Mouse (Mus musculus): Measurements from ENCODE around the gene Wee2. TPM values are rescaled to one million over a fixed set of nuclear protein-coding genes. Genes with fewer than 3 reads are reported as not detected.

Wee2 gene
- polyA plus RNA-seq, 1 experiment from 2014 or later: not detected

DNA sequence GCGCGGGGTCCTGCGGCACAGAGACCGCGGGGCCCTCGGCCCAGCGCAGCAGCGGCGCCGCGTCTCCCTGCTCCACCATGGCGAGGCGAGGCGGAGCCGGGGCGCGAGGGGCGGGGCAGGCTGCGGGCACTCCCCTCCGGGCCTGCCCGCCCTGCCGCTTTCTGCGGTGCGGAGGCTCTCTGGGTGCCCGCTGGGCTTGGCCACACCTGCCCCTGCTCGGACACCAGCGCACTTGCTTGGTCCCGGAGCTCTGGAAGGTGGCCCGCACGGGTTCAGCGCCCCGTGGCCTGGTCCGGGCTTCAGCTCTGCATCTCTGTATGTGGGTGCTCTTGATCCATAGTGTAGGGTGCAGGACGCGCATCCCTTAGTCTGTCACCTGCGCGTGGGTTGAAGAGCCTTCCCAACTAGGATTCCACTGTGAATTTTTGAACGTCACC is 2.8 kb upstream of the Wee2 start, which contains the start of gene E330009J07Rik:
Gene E330009J07Rik, minus strand, starts transcription at position 89 of the 437 bp plus-strand sequence.
- H3K4me1 ChIP-seq (ENCODE audit: control insufficient read depth, insufficient read depth, low read length): peaks cover 5% of the 10 kb centered on the region; the same call in 1 of the 2 replicates
- WGBS: under 1% methylated on average over 28 of the region's 38 CpGs
- DNase-seq (ENCODE audit: low spot score): peak; percentile 79
- no peaks in the 10 kb centered on the region for H3K36me3 ChIP-seq (replicated peaks; ENCODE audit: control insufficient read depth, insufficient read depth, low read depth, low read length)
- H3K9ac ChIP-seq (replicated peaks; ENCODE audit: low read length): peak within 1 kb of the TSS; percentile 88
- ATAC-seq (replicated peaks; ENCODE audit: insufficient number of reproducible peaks, low FRiP score, low TSS enrichment, low read depth): peak; percentile 89
- H3K27me3 ChIP-seq (ENCODE audit: control insufficient read depth, insufficient read depth, low read length): no peaks in the 10 kb centered on the region
- peak within 1 kb of the TSS; percentile 80 for H3K4me3 ChIP-seq (ENCODE audit: low read depth, low read length)
- H3K27ac ChIP-seq (replicated peaks; ENCODE audit: low read depth, low read length): no peak within 1 kb of the TSS
- no peaks in the 10 kb centered on the region for H3K9me3 ChIP-seq (replicated peaks; ENCODE audit: control insufficient read depth, low read length)
- H3K4me2 ChIP-seq (ENCODE audit: low read depth, low read length): peak within 1 kb of the TSS; percentile 72

GRCm38 (mm10) chr6:40439731-40440130 is 843 bp downstream of the Wee2 start:
- H3K9ac ChIP-seq (replicated peaks; ENCODE audit: low read length): no peak overlapping the region
- DNase-seq (ENCODE audit: low spot score) (no peak), ATAC-seq (replicated peaks; ENCODE audit: insufficient number of reproducible peaks, low FRiP score, low TSS enrichment, low read depth) (no peak)

GRCm38 (mm10) chr6:40441276-40441675 is 2.4 kb downstream of the Wee2 start:
- ATAC-seq (replicated peaks; ENCODE audit: insufficient number of reproducible peaks, low FRiP score, low TSS enrichment, low read depth) (no peak), DNase-seq (ENCODE audit: low spot score) (no peak)
- Histone ChIP-seq H3K4me3 (ENCODE audit: low read depth, low read length) (no peak overlapping the region), H3K36me3 (replicated peaks; ENCODE audit: control insufficient read depth, insufficient read depth, low read depth, low read length) (no peaks in the 10 kb centered on the region), H3K4me1 (ENCODE audit: control insufficient read depth, insufficient read depth, low read length) (no peaks in the 10 kb centered on the region), H3K4me2 (ENCODE audit: low read depth, low read length) (no peak overlapping the region), H3K27me3 (ENCODE audit: control insufficient read depth, insufficient read depth, low read length) (no peaks in the 10 kb centered on the region; the same call in 1 of the 2 replicates), H3K9me3 (replicated peaks; ENCODE audit: control insufficient read depth, low read length) (no peaks in the 10 kb centered on the region), H3K27ac (replicated peaks; ENCODE audit: low read depth, low read length) (no peak overlapping the region), H3K9ac (replicated peaks; ENCODE audit: low read length) (no peak overlapping the region)
- 84% methylated on average over 3 of the region's 3 CpGs for WGBS

More at GRCm38 (mm10) chr6:40439731-40440130, 843 bp downstream of the Wee2 start:
- no peaks in the 10 kb centered on the region for H3K9me3 ChIP-seq (replicated peaks; ENCODE audit: control insufficient read depth, low read length)
- H3K27me3 ChIP-seq (ENCODE audit: control insufficient read depth, insufficient read depth, low read length): no peaks in the 10 kb centered on the region; the same call in 1 of the 2 replicates
- H3K36me3 ChIP-seq (replicated peaks; ENCODE audit: control insufficient read depth, insufficient read depth, low read depth, low read length): no peaks in the 10 kb centered on the region
- H3K4me1 ChIP-seq (ENCODE audit: control insufficient read depth, insufficient read depth, low read length): peaks cover 2% of the 10 kb centered on the region; the same call in 1 of the 2 replicates
- no peak overlapping the region for H3K4me2 ChIP-seq (ENCODE audit: low read depth, low read length)
- WGBS: 51% methylated on average over 12 of the region's 12 CpGs
- H3K27ac ChIP-seq (replicated peaks; ENCODE audit: low read depth, low read length): no peak overlapping the region
- H3K4me3 ChIP-seq (ENCODE audit: low read depth, low read length): no peak overlapping the region

GRCm38 (mm10) chr6:40441755-40442154 is 2.9 kb downstream of the Wee2 start:
- Histone ChIP-seq H3K4me1 (ENCODE audit: control insufficient read depth, insufficient read depth, low read length) (no peaks in the 10 kb centered on the region), H3K27me3 (ENCODE audit: control insufficient read depth, insufficient read depth, low read length) (no peaks in the 10 kb centered on the region; the same call in 1 of the 2 replicates), H3K4me3 (ENCODE audit: low read depth, low read length) (no peak overlapping the region), H3K9ac (replicated peaks; ENCODE audit: low read length) (no peak overlapping the region), H3K9me3 (replicated peaks; ENCODE audit: control insufficient read depth, low read length) (no peaks in the 10 kb centered on the region), H3K4me2 (ENCODE audit: low read depth, low read length) (no peak overlapping the region), H3K27ac (replicated peaks; ENCODE audit: low read depth, low read length) (no peak overlapping the region), H3K36me3 (replicated peaks; ENCODE audit: control insufficient read depth, insufficient read depth, low read depth, low read length) (no peaks in the 10 kb centered on the region)
- 37% methylated on average over 3 of the region's 3 CpGs for WGBS
- ATAC-seq (replicated peaks; ENCODE audit: insufficient number of reproducible peaks, low FRiP score, low TSS enrichment, low read depth) (no peak), DNase-seq (ENCODE audit: low spot score) (peak; percentile 20)

DNA sequence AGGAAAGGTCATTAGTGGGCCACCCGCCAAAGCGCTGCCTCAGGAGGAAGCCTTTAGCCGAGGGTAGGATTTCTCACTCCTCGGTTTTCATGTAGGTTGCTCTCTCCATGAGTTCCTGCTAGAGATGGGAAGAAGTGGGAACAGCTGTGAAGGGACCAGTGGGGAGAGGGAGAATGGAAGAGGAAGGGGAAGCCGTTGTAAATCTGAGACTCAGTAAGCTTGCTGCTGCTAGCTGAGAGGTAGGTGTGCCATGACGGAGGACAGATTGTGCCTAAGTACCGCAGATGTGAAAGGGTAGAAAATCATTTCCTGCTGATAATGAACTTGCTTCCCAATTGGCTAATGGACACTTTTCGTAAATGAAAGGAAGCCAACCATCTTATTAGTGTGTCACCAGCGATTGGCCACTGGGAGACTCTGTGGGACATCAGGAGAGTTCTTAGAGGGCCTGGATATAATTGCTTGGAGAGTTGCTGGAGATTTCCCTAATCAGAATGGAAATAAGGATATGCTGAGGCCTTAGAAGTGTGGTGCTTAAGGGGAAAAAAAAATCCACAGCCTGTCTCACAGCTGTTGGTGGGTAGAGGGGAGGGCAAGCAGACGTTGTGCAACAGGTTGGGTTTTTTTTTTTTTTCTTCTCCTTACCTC is 4.5 kb downstream of the Wee2 start:
- no peaks in the 10 kb centered on the region for H3K36me3 ChIP-seq (replicated peaks; ENCODE audit: control insufficient read depth, insufficient read depth, low read depth, low read length)
- H3K27ac ChIP-seq (replicated peaks; ENCODE audit: low read depth, low read length): no peak overlapping the region
- H3K27me3 ChIP-seq (ENCODE audit: control insufficient read depth, insufficient read depth, low read length): no peaks in the 10 kb centered on the region; the same call in 1 of the 2 replicates
- no peak overlapping the region for H3K4me3 ChIP-seq (ENCODE audit: low read depth, low read length)
- 40% methylated on average over 10 of the region's 10 CpGs for WGBS
- DNase-seq (ENCODE audit: low spot score): no peak
- no peak overlapping the region for H3K4me2 ChIP-seq (ENCODE audit: low read depth, low read length)
- no peak for ATAC-seq (replicated peaks; ENCODE audit: insufficient number of reproducible peaks, low FRiP score, low TSS enrichment, low read depth)
- H3K9me3 ChIP-seq (replicated peaks; ENCODE audit: control insufficient read depth, low read length): no peaks in the 10 kb centered on the region
- H3K9ac ChIP-seq (replicated peaks; ENCODE audit: low read length): no peak overlapping the region
- H3K4me1 ChIP-seq (ENCODE audit: control insufficient read depth, insufficient read depth, low read length): no peaks in the 10 kb centered on the region

DNA sequence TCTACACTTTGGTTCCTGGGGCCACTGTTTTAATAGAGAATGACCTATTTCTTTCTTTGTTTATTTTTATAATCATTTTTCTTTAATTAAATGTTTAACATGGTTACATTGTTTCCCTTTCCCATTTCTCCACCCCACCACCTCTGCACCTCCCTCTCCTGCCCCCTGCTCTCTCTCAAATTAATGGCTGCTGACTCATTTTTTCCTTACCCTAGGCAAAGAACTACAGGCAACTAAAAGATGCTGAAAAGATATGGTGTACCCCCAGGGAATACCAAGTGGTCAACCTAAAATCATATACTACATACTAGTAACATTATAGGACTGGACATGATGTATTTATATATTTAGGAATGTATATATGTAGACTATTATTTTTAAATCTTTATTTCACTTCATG is 9.7 kb downstream of the Wee2 start:
- DNase-seq (ENCODE audit: low spot score) (no peak), ATAC-seq (replicated peaks; ENCODE audit: insufficient number of reproducible peaks, low FRiP score, low TSS enrichment, low read depth) (no peak)
- Histone ChIP-seq H3K36me3 (replicated peaks; ENCODE audit: control insufficient read depth, insufficient read depth, low read depth, low read length) (no peaks in the 10 kb centered on the region), H3K4me2 (ENCODE audit: low read depth, low read length) (no peak overlapping the region), H3K4me1 (ENCODE audit: control insufficient read depth, insufficient read depth, low read length) (no peaks in the 10 kb centered on the region), H3K4me3 (ENCODE audit: low read depth, low read length) (no peak overlapping the region), H3K27ac (replicated peaks; ENCODE audit: low read depth, low read length) (no peak overlapping the region), H3K9me3 (replicated peaks; ENCODE audit: control insufficient read depth, low read length) (no peaks in the 10 kb centered on the region), H3K9ac (replicated peaks; ENCODE audit: low read length) (no peak overlapping the region), H3K27me3 (ENCODE audit: control insufficient read depth, insufficient read depth, low read length) (no peaks in the 10 kb centered on the region)

GRCm38 (mm10) chr6:40454436-40455041 is 15.7 kb downstream of the Wee2 start:
- H3K27ac ChIP-seq (replicated peaks; ENCODE audit: low read depth, low read length): no peak overlapping the region
- no peaks in the 10 kb centered on the region for H3K9me3 ChIP-seq (replicated peaks; ENCODE audit: control insufficient read depth, low read length)
- no peak overlapping the region for H3K9ac ChIP-seq (replicated peaks; ENCODE audit: low read length)
- no peak for ATAC-seq (replicated peaks; ENCODE audit: insufficient number of reproducible peaks, low FRiP score, low TSS enrichment, low read depth)
- DNase-seq (ENCODE audit: low spot score): peak; percentile 73
- WGBS: 21% methylated on average over 7 of the region's 7 CpGs
- H3K4me3 ChIP-seq (ENCODE audit: low read depth, low read length): no peak overlapping the region
- H3K4me2 ChIP-seq (ENCODE audit: low read depth, low read length): no peak overlapping the region
- H3K27me3 ChIP-seq (ENCODE audit: control insufficient read depth, insufficient read depth, low read length): no peaks in the 10 kb centered on the region
- no peaks in the 10 kb centered on the region for H3K4me1 ChIP-seq (ENCODE audit: control insufficient read depth, insufficient read depth, low read length)
- no peaks in the 10 kb centered on the region for H3K36me3 ChIP-seq (replicated peaks; ENCODE audit: control insufficient read depth, insufficient read depth, low read depth, low read length)

DNA sequence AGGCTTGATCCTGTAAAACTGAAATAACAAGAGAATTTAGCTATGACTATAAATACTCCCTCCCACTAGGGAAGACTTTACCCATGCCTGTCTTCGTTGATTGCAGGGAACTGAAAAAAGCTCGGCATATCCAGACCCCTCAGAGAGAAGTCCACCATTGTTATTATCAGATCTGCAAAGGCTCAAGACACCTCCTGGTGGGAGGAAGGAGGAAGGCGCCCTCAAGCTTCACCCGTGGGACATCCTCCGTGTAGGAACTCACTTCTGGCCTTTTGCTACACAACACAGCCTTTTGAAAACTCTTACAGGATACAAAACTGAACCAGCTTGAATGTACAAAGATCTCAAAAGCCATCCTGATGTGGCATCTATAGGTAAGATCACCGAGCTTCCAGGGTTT is 26.8 kb downstream of the Wee2 start:
- Histone ChIP-seq H3K4me3 (ENCODE audit: low read depth, low read length) (no peak overlapping the region), H3K4me1 (ENCODE audit: control insufficient read depth, insufficient read depth, low read length) (no peaks in the 10 kb centered on the region), H3K4me2 (ENCODE audit: low read depth, low read length) (no peak overlapping the region), H3K9me3 (replicated peaks; ENCODE audit: control insufficient read depth, low read length) (no peaks in the 10 kb centered on the region), H3K27me3 (ENCODE audit: control insufficient read depth, insufficient read depth, low read length) (no peaks in the 10 kb centered on the region), H3K36me3 (replicated peaks; ENCODE audit: control insufficient read depth, insufficient read depth, low read depth, low read length) (no peaks in the 10 kb centered on the region), H3K27ac (replicated peaks; ENCODE audit: low read depth, low read length) (no peak overlapping the region), H3K9ac (replicated peaks; ENCODE audit: low read length) (no peak overlapping the region)
- WGBS: 55% methylated on average over 6 of the region's 6 CpGs
- ATAC-seq (replicated peaks; ENCODE audit: insufficient number of reproducible peaks, low FRiP score, low TSS enrichment, low read depth) (no peak), DNase-seq (ENCODE audit: low spot score) (no peak)

Data from embryonic facial prominence, embryonic 11.5 days (tissue).